Comparison of ENCODE assay signal across 10 mouse cellular contexts in the genomic region with DNA sequence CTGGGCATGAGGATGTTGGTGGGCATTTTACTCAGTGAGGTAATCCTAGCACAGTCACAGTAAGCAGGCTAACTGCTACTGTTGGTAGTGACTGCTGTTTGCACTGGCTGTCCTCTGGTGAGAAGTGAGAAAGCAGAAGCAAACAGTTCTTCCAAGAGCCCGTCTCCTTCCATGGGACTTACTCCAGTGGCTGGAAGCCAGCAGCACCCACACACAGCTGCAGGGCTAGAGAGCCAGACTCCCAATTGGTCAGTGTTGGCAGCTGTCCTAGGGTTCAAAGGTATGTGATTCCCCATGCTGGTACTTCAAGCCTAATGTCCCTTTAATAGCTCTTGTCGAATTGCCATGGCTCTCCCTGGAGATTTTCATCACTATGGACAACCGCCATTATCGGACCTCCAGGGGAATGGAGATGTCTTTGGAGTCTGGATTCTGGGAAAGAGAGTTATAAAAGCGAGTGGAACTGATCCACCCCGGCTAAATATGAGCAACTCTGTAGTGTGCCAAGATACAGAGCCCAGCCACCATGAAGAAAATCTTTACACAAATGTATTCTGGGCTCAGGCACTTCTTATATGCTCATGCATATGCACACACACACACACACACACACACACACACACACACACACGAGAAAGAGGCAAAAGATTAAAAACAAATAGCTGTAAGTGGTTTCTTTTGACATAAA. TPM values are rescaled to one million over a fixed set of nuclear protein-coding genes. Genes with fewer than 3 reads are reported as not detected.
DNase-seq lines count a peak whose midpoint lies in the region; ATAC-seq lines count a peak whose summit lies in the region.
"Had no signal": no experiment of that assay in that cellular context is flagged by ENCODE, and none has a peak within 500 bp of the region (broad histone marks: within the 10 kb centered on the region; RNA-seq: fewer than 3 reads in every experiment).

No protein-coding gene starts in this region.

- no peaks in the 10 kb centered on the region for H3K36me3 ChIP-seq in forebrain, embryonic 16.5 days (ENCODE audit: control insufficient read depth, insufficient read depth)
- no peaks in the 10 kb centered on the region for H3K36me3 ChIP-seq in forebrain, embryonic 11.5 days (ENCODE audit: control insufficient read depth, insufficient read depth, low read length)

- no peak overlapping the region for H3K4me3 ChIP-seq in forebrain, embryonic 16.5 days (replicated peaks; ENCODE audit: low read length)
- H3K4me3 ChIP-seq in forebrain, embryonic 11.5 days (ENCODE audit: low read depth, low read length): no peak overlapping the region
- H3K4me3 ChIP-seq: megakaryocyte, embryonic 14.5 days had no signal

- no peak overlapping the region for H3K4me2 ChIP-seq in forebrain, embryonic 16.5 days (ENCODE audit: low read length)
- H3K4me2 ChIP-seq in forebrain, embryonic 11.5 days (ENCODE audit: low read depth, low read length, severe bottlenecking): no peak overlapping the region

- H3K27ac ChIP-seq in forebrain, embryonic 16.5 days (ENCODE audit: low read length): no peak overlapping the region
- H3K27ac ChIP-seq in forebrain, embryonic 11.5 days (ENCODE audit: low read depth, low read length): no peak overlapping the region

- DNase-seq in forebrain, embryonic 11.5 days (ENCODE audit: low spot score): no peak
- DNase-seq in MN1 (ENCODE audit: low spot score): peak; percentile 74
- DNase-seq in frontal cortex, postnatal 14 days (ENCODE audit: low spot score in 2 of 2): peak; percentile 28 to 44
- DNase-seq in kidney, adult 8-10 months: peak; percentile 82 to 86
- peak; percentile 61 to 80 for DNase-seq in lung, postnatal 4 days
- peak; percentile 6 for DNase-seq in urinary bladder, postnatal 25 days (ENCODE audit: low spot score)
- DNase-seq in spleen, postnatal 36 days (ENCODE audit: low spot score in 2 of 2): no peak

- 56% methylated on average over 7 of the region's 7 CpGs for WGBS in forebrain, embryonic 16.5 days
- WGBS in forebrain, embryonic 11.5 days: 81% methylated on average over 7 of the region's 7 CpGs

- no peaks in the 10 kb centered on the region for H3K27me3 ChIP-seq in forebrain, embryonic 16.5 days (replicated peaks; ENCODE audit: control insufficient read depth, insufficient read depth, low read length)
- no peaks in the 10 kb centered on the region for H3K27me3 ChIP-seq in forebrain, embryonic 11.5 days (ENCODE audit: control insufficient read depth, insufficient read depth, low read length)

- no peaks in the 10 kb centered on the region for H3K4me1 ChIP-seq in forebrain, embryonic 16.5 days (replicated peaks; ENCODE audit: control insufficient read depth, insufficient read depth, low read length)
- H3K4me1 ChIP-seq in forebrain, embryonic 11.5 days (replicated peaks; ENCODE audit: control insufficient read depth, insufficient read depth, low read length): no peaks in the 10 kb centered on the region
- H3K4me1 ChIP-seq: megakaryocyte, embryonic 14.5 days had no signal

- no peak overlapping the region for H3K9ac ChIP-seq in forebrain, embryonic 16.5 days (replicated peaks; ENCODE audit: low read depth, low read length)
- H3K9ac ChIP-seq in forebrain, embryonic 11.5 days (ENCODE audit: low read length): no peak overlapping the region

- ATAC-seq in forebrain, embryonic 16.5 days: 0 out of 2 replicates have a peak, but pooled peaks have one; percentile 47
- no peak for ATAC-seq in forebrain, embryonic 11.5 days (replicated peaks; ENCODE audit: low FRiP score)

- no peaks in the 10 kb centered on the region for H3K9me3 ChIP-seq in forebrain, embryonic 16.5 days (ENCODE audit: control insufficient read depth, low read length)
- H3K9me3 ChIP-seq in forebrain, embryonic 11.5 days (ENCODE audit: control insufficient read depth, low read length): no peaks in the 10 kb centered on the region

RNA-seq across cellular contexts. Expression of a gene that starts 47.2 kb away (rescaled TPM):
- polyA plus RNA-seq in forebrain, embryonic 16.5 days (2015; fragmentation: Nextera tagmentation; extraction: Ambion mirVana): 40.0 and 49.6 TPM in 2 replicates
- 73.3 and 74.8 TPM in 2 replicates for polyA plus RNA-seq in forebrain, embryonic 11.5 days (2014; fragmentation: Nextera tagmentation; extraction: Ambion mirVana)

RNA-seq across cellular contexts. Expression of a gene that starts 57.5 kb away (rescaled TPM):
- not detected in 2 replicates for polyA plus RNA-seq in forebrain, embryonic 16.5 days (2015; fragmentation: Nextera tagmentation; extraction: Ambion mirVana)
- not detected in 2 replicates for polyA plus RNA-seq in forebrain, embryonic 11.5 days (2014; fragmentation: Nextera tagmentation; extraction: Ambion mirVana)
- polyA plus RNA-seq: embryonic facial prominence, embryonic 11.5 days had no signal

Comparison
In these comparisons a context has a peak if more than half of its experiments do, and no peak if none do; other contexts are left out.
1. DNase-seq: peak in MN1 (single experiment), frontal cortex, postnatal 14 days (2 of 2), kidney, adult 8-10 months (2 of 2), lung, postnatal 4 days (2 of 2) and urinary bladder, postnatal 25 days (single experiment); none in forebrain, embryonic 11.5 days (single experiment) and spleen, postnatal 36 days (0 of 2).